Mouse (Mus musculus) kidney, embryonic 15.5 days (tissue): Measurements from ENCODE around the gene Muc13. TPM values are rescaled to one million over a fixed set of nuclear protein-coding genes. Genes with fewer than 3 reads are reported as not detected.
A peak's percentile ranks its signal among the peaks of the same experiment; 100 is the strongest.

Source experiments
- ATAC-seq: fragments of 200-750 bp; cut with Nextera tagmentation; replicated peaks from 2 replicates; pipeline ENCODE4 v1.8.0; 2017; ENCODE audit warnings: moderate TSS enrichment; ENCODE audit not compliant: low FRiP score
- H3K27ac ChIP-seq: fragments of 300-500 bp; sonication (generic); 2 replicates; pipeline ENCODE4 v1.5.1; 2015; ENCODE audit warnings: mild to moderate bottlenecking, inconsistent platforms
- H3K27me3 ChIP-seq: fragments of 300-500 bp; sonication (generic); 2 replicates; pipeline ENCODE4 v1.6.1; 2015; ENCODE audit warnings: inconsistent platforms
- H3K36me3 ChIP-seq: fragments of 300-500 bp; sonication (generic); 2 replicates; pipeline ENCODE4 v1.6.1; 2015; ENCODE audit warnings: inconsistent platforms
- H3K4me1 ChIP-seq: fragments of 300-500 bp; sonication (generic); 2 replicates; pipeline ENCODE4 v1.6.1; 2015; ENCODE audit warnings: inconsistent platforms
- H3K4me2 ChIP-seq: fragments of 300-500 bp; sonication (generic); 2 replicates; pipeline ENCODE4 v1.6.1; 2015; ENCODE audit warnings: moderate library complexity, mild to moderate bottlenecking, inconsistent platforms
- H3K4me3 ChIP-seq: fragments of 300-500 bp; sonication (generic); replicated peaks from 2 replicates; pipeline ENCODE4 v1.5.1; 2015; ENCODE audit warnings: mild to moderate bottlenecking, inconsistent platforms
- H3K9ac ChIP-seq: fragments of 300-500 bp; sonication (generic); 2 replicates; pipeline ENCODE4 v1.6.1; 2015; ENCODE audit warnings: mild to moderate bottlenecking, inconsistent platforms
- H3K9me3 ChIP-seq: fragments of 300-500 bp; sonication (generic); replicated peaks from 2 replicates; pipeline ENCODE4 v1.6.1; 2016; ENCODE audit warnings: inconsistent platforms
- WGBS: fragments of 180-500 bp; shearing (Covaris S2); methylation state at CpG from one replicate; pipeline ENCODE4 v1.1.7; 2015; ENCODE audit warnings: mixed read lengths; 5-methylcytosine and 5-hydroxymethylcytosine counted together
- polyA plus RNA-seq: library from polyadenylated mRNA; unstranded; fragments of >200 nt; fragmentation: Nextera tagmentation; extraction: Ambion mirVana; gene quantifications from 2 replicates; pipeline ENCODE4 v1.2.1, GENCODE M21; 2015

Muc13 gene
- polyA plus RNA-seq, 1 experiment from 2014 or later: 0.19 TPM

DNA sequence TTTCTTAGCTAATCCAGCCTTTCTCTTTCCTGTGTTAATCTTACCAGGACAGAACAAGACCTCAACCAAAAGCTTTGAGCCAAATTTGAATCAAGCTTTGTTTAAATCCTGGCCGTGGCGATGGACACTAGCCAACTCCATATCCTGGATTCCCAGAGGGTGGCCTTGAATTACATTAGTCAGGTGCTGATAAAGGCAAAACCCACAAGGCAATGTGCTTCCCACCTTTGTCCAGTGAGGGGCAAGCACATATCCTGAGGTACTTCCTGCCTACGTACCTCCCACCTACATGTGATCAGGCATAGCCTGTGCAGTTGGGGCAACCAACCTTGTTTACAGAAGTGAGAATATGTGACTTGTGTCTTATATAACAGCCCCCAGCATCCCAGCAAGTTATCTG is 18.9 kb upstream of the Muc13 start:
- no peaks in the 10 kb centered on the region for H3K27me3 ChIP-seq
- 68% methylated on average over 3 of the region's 3 CpGs for WGBS
- no peaks in the 10 kb centered on the region for H3K4me1 ChIP-seq
- H3K9ac ChIP-seq: no peak overlapping the region
- H3K27ac ChIP-seq: 0 out of 2 replicates have a peak overlapping the region, but pooled peaks have one; percentile 22
- ATAC-seq: no peak
- no peak overlapping the region for H3K4me2 ChIP-seq
- no peaks in the 10 kb centered on the region for H3K9me3 ChIP-seq
- H3K4me3 ChIP-seq: no peak overlapping the region
- no peaks in the 10 kb centered on the region for H3K36me3 ChIP-seq

DNA sequence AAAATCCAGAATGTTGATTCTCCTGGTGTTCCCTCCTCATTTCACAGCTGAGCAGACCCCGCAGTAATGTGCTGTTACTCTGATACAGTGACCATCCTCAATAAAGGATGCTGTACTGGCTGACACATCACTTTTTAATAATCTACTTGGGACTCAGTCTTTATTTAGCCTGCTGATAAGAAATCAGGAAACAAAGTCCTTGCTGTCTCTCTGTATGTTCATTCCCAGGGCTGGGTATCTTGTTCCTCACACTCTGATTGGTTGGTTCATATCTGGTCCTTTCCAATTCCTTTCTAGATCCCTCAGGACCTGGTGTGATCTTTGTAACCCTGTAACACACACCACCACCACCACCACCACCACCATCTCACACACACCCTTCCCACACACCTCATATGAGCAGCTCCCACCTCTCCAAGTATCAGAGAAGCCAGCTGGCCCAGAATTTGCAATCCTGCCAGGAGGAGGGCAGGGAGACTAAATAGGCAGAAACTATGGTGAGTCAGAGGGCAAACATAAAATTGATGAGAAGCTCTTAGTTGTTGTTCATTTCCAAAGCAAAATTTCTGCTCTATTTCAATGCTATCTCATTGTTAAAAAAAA is 18.0 kb upstream of the Muc13 start:
- Histone ChIP-seq H3K9ac (no peak overlapping the region), H3K27me3 (no peaks in the 10 kb centered on the region), H3K36me3 (no peaks in the 10 kb centered on the region), H3K4me1 (no peaks in the 10 kb centered on the region), H3K4me3 (no peak overlapping the region), H3K4me2 (no peak overlapping the region), H3K9me3 (no peaks in the 10 kb centered on the region), H3K27ac (no peak overlapping the region)
- WGBS: 90% methylated on average over 1 of the region's 1 CpGs
- no peak for ATAC-seq

DNA sequence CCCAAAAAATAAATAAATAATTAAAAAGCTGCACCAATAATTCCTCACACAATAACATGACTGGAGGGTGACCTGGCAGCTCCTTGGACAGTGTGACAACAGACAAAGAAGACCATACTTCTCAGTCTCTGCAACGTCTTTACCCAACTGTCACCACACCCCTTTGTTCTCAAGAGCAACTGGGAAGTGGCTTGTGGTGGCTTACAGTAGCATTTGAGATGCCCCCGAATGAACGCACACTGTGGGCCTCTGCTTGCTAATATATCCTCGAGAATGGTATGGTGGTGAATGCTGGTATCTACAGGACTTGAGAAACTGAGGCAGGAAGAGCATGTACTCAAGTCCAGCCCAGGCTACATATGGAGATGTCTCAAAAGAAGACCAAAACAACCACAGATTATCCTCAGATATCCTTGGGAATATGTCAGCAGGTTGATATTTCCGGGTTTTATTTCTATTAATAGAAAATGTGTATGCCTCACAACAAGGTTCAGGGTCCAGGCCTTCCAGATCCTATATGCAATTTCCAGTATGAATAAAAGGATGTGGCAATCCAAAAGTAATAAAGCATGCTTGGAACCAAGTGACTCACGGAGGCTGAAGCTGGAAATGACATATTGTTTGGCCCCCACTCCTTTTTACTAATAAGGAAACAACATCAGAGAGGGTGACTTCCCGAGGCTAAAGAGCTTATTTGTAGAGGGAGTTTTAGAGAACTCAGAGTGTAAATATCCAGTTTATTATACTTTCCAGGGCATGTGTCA is 16.9 kb upstream of the Muc13 start:
- Histone ChIP-seq H3K4me1 (no peaks in the 10 kb centered on the region), H3K36me3 (no peaks in the 10 kb centered on the region), H3K4me2 (no peak overlapping the region), H3K27me3 (no peaks in the 10 kb centered on the region), H3K9me3 (no peaks in the 10 kb centered on the region), H3K27ac (no peak overlapping the region; the same call in 1 of the 2 replicates), H3K4me3 (no peak overlapping the region), H3K9ac (no peak overlapping the region)
- ATAC-seq: no peak
- 73% methylated on average over 7 of the region's 7 CpGs for WGBS

DNA sequence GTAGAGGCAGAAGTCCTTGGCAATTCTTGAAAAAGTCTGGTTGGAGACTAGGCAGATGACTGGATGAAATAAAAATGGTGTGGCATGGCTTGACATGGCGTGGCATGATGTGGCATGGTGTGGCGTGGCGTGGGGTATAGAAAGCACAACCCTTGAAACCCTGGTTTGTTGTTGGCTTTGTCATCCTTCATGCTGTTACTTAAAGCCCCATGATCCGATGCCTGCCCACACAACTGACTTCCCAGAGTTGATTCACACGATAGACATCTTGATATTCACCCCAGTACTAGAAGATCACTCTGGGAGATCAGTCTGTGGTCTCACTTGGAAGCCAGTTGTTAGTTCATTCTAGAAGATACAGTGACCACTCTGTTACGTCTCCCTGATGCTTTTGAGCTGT is 16.2 kb upstream of the Muc13 start:
- Histone ChIP-seq H3K4me3 (no peak overlapping the region), H3K9ac (no peak overlapping the region), H3K4me1 (no peaks in the 10 kb centered on the region), H3K9me3 (no peaks in the 10 kb centered on the region), H3K4me2 (no peak overlapping the region), H3K27me3 (no peaks in the 10 kb centered on the region), H3K27ac (no peak overlapping the region; the same call in 1 of the 2 replicates), H3K36me3 (no peaks in the 10 kb centered on the region)
- no peak for ATAC-seq
- WGBS: 84% methylated on average over 6 of the region's 6 CpGs

DNA sequence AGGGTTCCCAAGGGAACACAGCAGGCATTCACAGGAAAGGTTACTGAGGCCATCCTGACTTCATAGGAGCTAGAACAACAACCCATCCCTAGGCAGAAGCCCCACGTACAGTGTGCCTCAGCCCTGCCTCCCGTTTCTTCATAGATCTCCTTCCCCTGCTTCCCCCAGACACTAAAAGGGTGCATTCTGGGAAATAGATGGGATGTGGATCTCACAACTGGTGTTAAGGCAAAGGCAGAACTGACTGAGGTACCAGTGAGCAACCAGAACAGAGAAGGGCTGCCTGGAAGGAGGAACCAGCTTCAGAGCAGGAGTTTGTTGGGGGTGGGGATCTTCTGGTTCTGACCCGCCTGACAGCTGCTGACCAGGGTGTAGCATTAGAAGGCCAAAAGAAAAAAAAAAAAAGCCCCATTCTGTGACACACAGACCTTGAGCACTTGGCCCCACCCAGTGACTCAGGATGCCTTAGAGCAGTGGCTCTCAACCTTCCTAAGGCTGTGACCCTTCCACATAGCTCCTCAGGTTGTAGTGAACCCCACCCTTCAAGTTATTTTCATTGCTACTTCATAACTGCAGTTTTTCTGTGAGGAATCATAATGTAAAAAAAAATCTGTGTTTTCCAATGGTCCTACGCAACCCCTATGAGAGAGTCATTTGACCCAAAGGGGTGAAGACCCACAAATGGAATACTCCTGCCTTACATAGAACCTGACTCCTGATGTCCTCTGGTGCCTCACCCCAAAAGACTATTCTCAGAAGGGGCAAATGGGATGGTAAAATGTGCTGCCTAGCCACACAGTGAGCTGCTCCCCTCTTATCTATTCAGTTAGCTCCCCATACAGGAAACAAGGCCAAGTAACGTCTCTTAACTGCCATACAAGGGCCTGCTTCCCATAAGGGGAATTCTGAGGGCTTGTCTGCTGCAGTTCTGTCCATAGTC is 11.8 kb upstream of the Muc13 start:
- WGBS: 62% methylated on average over 5 of the region's 5 CpGs
- no peak for ATAC-seq

DNA sequence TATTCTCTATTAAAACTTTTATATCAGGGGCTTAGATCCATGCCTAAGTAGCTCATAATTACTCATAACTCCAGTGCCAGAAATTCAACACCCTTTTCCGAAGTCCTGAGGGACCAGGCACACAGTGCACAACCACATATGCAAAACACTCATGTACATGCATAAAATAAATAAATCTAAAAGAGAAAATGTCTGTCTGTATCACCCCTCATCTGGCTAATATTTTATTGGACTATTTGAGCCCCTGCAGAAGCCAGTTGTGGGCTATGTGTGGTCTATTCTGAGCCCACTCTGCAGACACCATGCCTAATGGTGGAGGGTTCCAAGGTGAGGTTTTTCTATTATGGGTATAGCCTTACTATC is 11.1 kb upstream of the Muc13 start:
- ATAC-seq: no peak
- H3K4me2 ChIP-seq: no peak overlapping the region
- no peaks in the 10 kb centered on the region for H3K27me3 ChIP-seq
- H3K36me3 ChIP-seq: no peaks in the 10 kb centered on the region
- 93% methylated on average over 1 of the region's 1 CpGs for WGBS
- H3K9ac ChIP-seq: no peak overlapping the region
- no peaks in the 10 kb centered on the region for H3K4me1 ChIP-seq
- no peak overlapping the region for H3K27ac ChIP-seq
- no peaks in the 10 kb centered on the region for H3K9me3 ChIP-seq
- no peak overlapping the region for H3K4me3 ChIP-seq

More for the DNA sequence above, 11.8 kb upstream of the Muc13 start:
- no peak overlapping the region for H3K9ac ChIP-seq
- H3K9me3 ChIP-seq: no peaks in the 10 kb centered on the region
- H3K4me2 ChIP-seq: no peak overlapping the region
- H3K4me1 ChIP-seq: no peaks in the 10 kb centered on the region
- H3K4me3 ChIP-seq: no peak overlapping the region
- H3K27ac ChIP-seq: no peak overlapping the region
- H3K27me3 ChIP-seq: no peaks in the 10 kb centered on the region
- H3K36me3 ChIP-seq: no peaks in the 10 kb centered on the region

DNA sequence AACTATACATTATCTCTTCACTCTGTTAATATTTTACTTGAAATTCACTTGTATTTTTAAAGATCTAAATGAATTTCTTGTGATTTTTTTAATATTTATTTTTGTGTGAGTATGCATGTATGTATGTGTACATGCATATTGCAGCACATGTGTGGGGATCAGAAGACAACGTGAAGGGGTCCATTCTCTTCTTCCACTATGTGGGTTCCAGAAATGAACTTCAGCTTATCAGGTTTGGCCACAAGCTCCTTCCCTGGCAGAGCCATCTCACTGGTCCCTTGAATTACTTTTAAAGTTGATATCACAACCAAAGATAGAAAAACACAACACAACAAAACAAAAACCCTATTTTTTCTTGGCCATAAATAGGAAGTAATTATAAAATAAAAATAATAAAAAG is 9.3 kb upstream of the Muc13 start:
- no peak for ATAC-seq
- WGBS: 90% methylated on average over 1 of the region's 1 CpGs
- Histone ChIP-seq H3K27me3 (no peaks in the 10 kb centered on the region), H3K27ac (no peak overlapping the region), H3K9me3 (no peaks in the 10 kb centered on the region), H3K9ac (no peak overlapping the region), H3K4me1 (no peaks in the 10 kb centered on the region), H3K36me3 (no peaks in the 10 kb centered on the region), H3K4me2 (no peak overlapping the region), H3K4me3 (no peak overlapping the region)

DNA sequence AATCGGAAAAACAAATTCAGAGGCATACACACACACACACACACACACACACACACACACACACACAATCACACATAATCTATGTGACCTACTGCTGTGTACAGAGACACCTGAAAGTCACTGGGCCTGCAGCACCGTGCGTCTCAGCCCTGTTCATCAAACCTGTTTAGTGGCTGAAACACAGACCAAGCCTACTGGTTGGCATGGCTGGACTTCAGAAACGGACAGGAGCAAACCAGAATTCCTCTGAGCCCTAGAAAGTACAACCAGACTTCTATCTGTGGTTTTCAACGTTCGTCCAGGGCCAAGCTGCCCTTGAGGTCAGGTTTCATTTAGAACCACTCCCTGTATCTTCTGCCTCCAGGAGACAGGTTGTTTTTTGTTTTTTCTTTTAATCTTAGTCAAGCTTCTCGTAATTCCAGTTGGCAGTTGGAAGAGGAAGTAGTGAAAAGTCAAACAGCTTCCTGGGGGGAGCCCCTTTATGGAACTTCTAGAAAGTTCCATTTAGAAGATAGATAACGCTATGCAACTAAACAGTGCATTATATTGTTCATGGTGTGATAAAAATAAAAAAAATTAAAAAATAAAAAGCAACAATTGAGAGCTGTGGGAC is 8.6 kb upstream of the Muc13 start:
- H3K27ac ChIP-seq: no peak overlapping the region
- no peaks in the 10 kb centered on the region for H3K27me3 ChIP-seq
- WGBS: 55% methylated on average over 8 of the region's 8 CpGs

DNA sequence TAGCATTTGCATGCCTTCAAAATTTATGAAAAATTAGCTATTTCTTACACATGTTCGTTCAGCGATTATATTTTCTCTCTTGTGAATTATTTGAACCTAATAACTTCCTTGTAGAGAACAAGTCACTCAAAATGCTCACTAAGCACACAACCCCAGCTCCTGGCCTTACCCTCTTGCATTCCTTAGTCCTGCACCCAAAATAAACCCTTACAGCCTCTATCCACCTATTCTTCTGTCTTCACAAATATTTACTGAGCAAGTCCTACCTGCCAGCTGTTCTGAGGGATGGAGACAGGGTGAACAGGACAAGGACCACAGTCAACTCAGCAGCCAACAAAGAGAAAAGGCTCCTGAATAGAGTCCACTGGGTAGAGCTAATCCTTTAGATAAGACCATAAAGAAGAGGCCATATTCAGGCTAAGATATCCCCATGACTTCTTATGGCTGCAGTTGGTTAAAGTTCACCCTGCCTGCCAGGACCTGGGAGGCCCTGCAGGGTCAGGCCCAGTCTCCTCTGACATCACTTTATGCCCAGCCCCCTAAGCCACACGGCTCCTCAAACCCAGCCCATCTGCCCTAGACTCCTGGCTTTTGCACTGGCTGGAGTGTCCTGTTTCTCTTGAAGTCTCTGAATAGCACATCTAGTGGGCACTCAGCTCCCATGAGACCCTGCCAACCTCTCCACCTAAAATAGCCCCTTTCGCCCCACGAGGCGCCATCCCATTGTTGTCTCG is 7.0 kb upstream of the Muc13 start:
- Histone ChIP-seq H3K9ac (no peak overlapping the region), H3K36me3 (no peaks in the 10 kb centered on the region), H3K9me3 (no peaks in the 10 kb centered on the region), H3K27ac (no peak overlapping the region), H3K4me3 (no peak overlapping the region), H3K27me3 (no peaks in the 10 kb centered on the region), H3K4me1 (no peaks in the 10 kb centered on the region), H3K4me2 (no peak overlapping the region)
- no peak for ATAC-seq
- WGBS: 75% methylated on average over 7 of the region's 7 CpGs

More for the DNA sequence above, 8.6 kb upstream of the Muc13 start:
- Histone ChIP-seq H3K4me1 (no peaks in the 10 kb centered on the region), H3K9me3 (no peaks in the 10 kb centered on the region), H3K4me3 (no peak overlapping the region), H3K9ac (no peak overlapping the region), H3K4me2 (no peak overlapping the region), H3K36me3 (no peaks in the 10 kb centered on the region)
- no peak for ATAC-seq

DNA sequence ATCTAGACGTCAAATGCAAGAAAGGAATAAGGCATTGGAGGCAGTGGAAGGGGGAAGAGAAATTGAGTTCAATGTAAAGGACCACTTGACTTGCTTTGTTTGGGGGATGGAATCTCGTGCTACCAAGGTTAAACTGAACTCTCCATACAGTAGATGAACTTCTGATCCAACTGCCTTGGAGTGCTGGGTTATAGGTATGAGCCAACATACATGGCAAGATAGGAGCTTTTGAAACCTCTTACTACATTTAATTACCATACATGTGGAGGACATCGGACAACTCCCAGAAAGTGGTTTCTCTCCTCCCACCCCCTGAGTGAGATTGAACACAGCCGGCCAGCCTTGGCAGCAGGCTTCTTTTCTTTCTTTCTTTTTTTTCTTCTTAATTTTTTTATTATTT is 1.3 kb downstream of the Muc13 start:
- H3K36me3 ChIP-seq: no peaks in the 10 kb centered on the region
- H3K4me2 ChIP-seq: no peak overlapping the region
- H3K4me3 ChIP-seq: no peak overlapping the region
- H3K27me3 ChIP-seq: no peaks in the 10 kb centered on the region
- H3K4me1 ChIP-seq: no peaks in the 10 kb centered on the region
- WGBS: 74% methylated on average over 4 of the region's 4 CpGs
- ATAC-seq: no peak
- H3K27ac ChIP-seq: no peak overlapping the region
- H3K9me3 ChIP-seq: no peaks in the 10 kb centered on the region
- no peak overlapping the region for H3K9ac ChIP-seq

DNA sequence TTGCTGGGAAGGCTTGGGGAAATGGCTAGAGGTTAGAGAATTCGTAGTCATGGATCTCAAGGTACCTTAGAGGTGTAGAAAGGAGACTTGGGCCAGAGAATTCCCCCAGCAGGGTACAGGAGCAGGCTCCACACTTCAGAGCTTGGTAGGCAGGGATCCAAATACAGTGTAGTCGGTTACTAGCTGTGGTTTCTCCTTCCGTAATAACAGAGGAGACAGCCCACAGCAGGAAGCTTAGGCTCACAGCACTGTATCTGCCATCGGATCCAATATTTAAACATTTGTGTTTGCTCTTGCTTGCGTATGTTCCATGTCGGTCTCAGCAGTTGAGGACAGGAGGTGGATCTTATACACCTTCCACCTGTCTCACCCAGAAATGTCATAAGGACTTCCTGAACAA is 2.0 kb downstream of the Muc13 start:
- no peak overlapping the region for H3K9ac ChIP-seq
- no peak overlapping the region for H3K4me3 ChIP-seq
- H3K36me3 ChIP-seq: no peaks in the 10 kb centered on the region
- no peak overlapping the region for H3K4me2 ChIP-seq
- no peak overlapping the region for H3K27ac ChIP-seq
- no peak for ATAC-seq
- H3K27me3 ChIP-seq: no peaks in the 10 kb centered on the region
- H3K9me3 ChIP-seq: no peaks in the 10 kb centered on the region
- no peaks in the 10 kb centered on the region for H3K4me1 ChIP-seq
- WGBS: 88% methylated on average over 6 of the region's 6 CpGs
